Mouse (Mus musculus) myocyte (in vitro differentiated cells): ENCODE results near the gene 2310022A10Rik.

Experiments used
- CEBPB ChIP-seq: IDR thresholded peaks from 2 replicates; pipeline ENCODE4 v1.6.1; 2011; ENCODE audit warnings: mild to moderate bottlenecking, moderate library complexity; ENCODE audit not compliant: poor library complexity, insufficient read depth, severe bottlenecking
- E2F4 ChIP-seq: IDR thresholded peaks from one replicate; pipeline ENCODE4 v1.6.1; 2011; ENCODE audit warnings: mild to moderate bottlenecking, control low read depth, moderate library complexity; ENCODE audit not compliant: insufficient read depth
- MAX ChIP-seq: IDR thresholded peaks from one replicate; pipeline ENCODE4 v1.6.1; 2011; ENCODE audit warnings: low read depth, mild to moderate bottlenecking, control low read depth
- MYOD1 ChIP-seq, 3 experiments: IDR thresholded peaks; one replicate each; pipeline ENCODE4 v1.6.1; 2011; ENCODE audit warnings: control low read depth in 2 of 3, low read depth in 2 of 3, mild to moderate bottlenecking in 2 of 3, moderate library complexity in 1 of 3; ENCODE audit not compliant: insufficient read length in 2 of 3, control insufficient read depth in 1 of 3
- MYOG ChIP-seq, 3 experiments: IDR thresholded peaks; one replicate each; pipeline ENCODE4 v1.6.1; 2011; ENCODE audit warnings: control low read depth in 2 of 3, low read depth in 2 of 3, mild to moderate bottlenecking in 2 of 3; ENCODE audit not compliant: insufficient read length in 2 of 3, control insufficient read depth in 1 of 3, insufficient read depth in 1 of 3
- POLR2A ChIP-seq: IDR thresholded peaks from one replicate; pipeline ENCODE4 v1.6.1; 2011; ENCODE audit warnings: low read depth, mild to moderate bottlenecking, control low read depth, moderate library complexity; ENCODE audit not compliant: insufficient read length
- POLR2AphosphoS2 ChIP-seq: IDR thresholded peaks from one replicate; pipeline ENCODE4 v1.6.1; 2011; ENCODE audit warnings: low read depth, control low read depth; ENCODE audit not compliant: insufficient read length
- REST ChIP-seq: IDR thresholded peaks from one replicate; pipeline ENCODE4 v1.6.1; 2011; ENCODE audit warnings: mild to moderate bottlenecking, control low read depth, moderate library complexity; ENCODE audit not compliant: insufficient read depth, insufficient read length
- SRF ChIP-seq: IDR thresholded peaks from one replicate; pipeline ENCODE4 v1.6.1; 2011; ENCODE audit warnings: low read depth; ENCODE audit not compliant: control insufficient read depth, insufficient read length
- TCF12 ChIP-seq: IDR thresholded peaks from one replicate; pipeline ENCODE4 v1.6.1; 2011; ENCODE audit warnings: mild to moderate bottlenecking, control low read depth; ENCODE audit not compliant: poor library complexity, insufficient read depth, severe bottlenecking
- TCF3 ChIP-seq: IDR thresholded peaks from one replicate; pipeline ENCODE4 v1.6.1; 2011; ENCODE audit warnings: low read depth, control low read depth; ENCODE audit not compliant: insufficient read length
- USF1 ChIP-seq: IDR thresholded peaks from one replicate; pipeline ENCODE4 v1.6.1; 2011; ENCODE audit warnings: low read depth, mild to moderate bottlenecking, control low read depth, moderate library complexity

- TF ChIP-seq MYOG (IDR thresholded peaks at IDR 0.05; ENCODE audit: control insufficient read depth in 1 of 3, insufficient read depth in 1 of 3, insufficient read length in 2 of 3, low read depth in 2 of 3): peak in 2 of 3 experiments; percentile 2 to 55
- TF ChIP-seq CEBPB: no peak
- no peak for TF ChIP-seq TCF3
- peak; percentile 66 for TF ChIP-seq POLR2A
- TF ChIP-seq USF1: peak; percentile 81
- peak in 1 of 3 experiments; percentile 3 for TF ChIP-seq MYOD1 (IDR thresholded peaks at IDR 0.05; ENCODE audit: control insufficient read depth in 1 of 3, insufficient read length in 2 of 3, low read depth in 2 of 3)
- TF ChIP-seq E2F4: no peak
- TF ChIP-seq TCF12: no peak
- peak; percentile 80 for TF ChIP-seq POLR2AphosphoS2
- no peak for TF ChIP-seq MAX
- TF ChIP-seq SRF: peak; percentile 35
- TF ChIP-seq REST: no peak
These were observed at the start of gene 2310022A10Rik, which contains the start of gene Pld3 for GRCm38 (mm10) chr7:27552931-27553513.
